Mouse (Mus musculus) cortical plate, adult 2 months (tissue): ENCODE measurements around the gene Fam167b. TPM values are rescaled to one million over a fixed set of nuclear protein-coding genes. Genes with fewer than 3 reads are reported as not detected.

Experiments used
- H3K27ac ChIP-seq: fragments of 200-500 bp; 2 replicates; pipeline ENCODE4 v1.5.1; 2012; ENCODE audit warnings: low read length, control low read depth, inconsistent platforms; ENCODE audit not compliant: insufficient read depth
- H3K4me1 ChIP-seq: fragments of 200-500 bp; 2 replicates; pipeline ENCODE4 v1.6.1; 2011; ENCODE audit warnings: low read length; ENCODE audit not compliant: control insufficient read depth, insufficient read depth
- H3K4me3 ChIP-seq: fragments of 200-500 bp; 2 replicates; pipeline ENCODE4 v1.5.1; 2011; ENCODE audit warnings: mild to moderate bottlenecking, low read length, control low read depth; ENCODE audit not compliant: insufficient read depth
- CTCF ChIP-seq: fragments of 200-500 bp; IDR thresholded peaks from 2 replicates; pipeline ENCODE4 v1.5.1; 2011; ENCODE audit warnings: mild to moderate bottlenecking, control low read depth, low read length; ENCODE audit not compliant: insufficient read depth; ENCODE audit errors: extremely low read depth
- POLR2A ChIP-seq: fragments of 200-500 bp; IDR thresholded peaks from 2 replicates; pipeline ENCODE4 v1.6.1; 2011; ENCODE audit warnings: mild to moderate bottlenecking, low read length, control low read depth; ENCODE audit not compliant: insufficient read depth; ENCODE audit errors: extremely low read depth
- polyA plus RNA-seq: library from polyadenylated mRNA; depleted of rRNA; stranded (reverse); fragments of >200 nt; gene quantifications from 2 replicates; pipeline ENCODE4 v1.2.3, GENCODE M21; 2012; rRNA removed

The Fam167b gene
- polyA plus RNA-seq = 0.98 and 1.2 TPM in 2 replicates

DNA sequence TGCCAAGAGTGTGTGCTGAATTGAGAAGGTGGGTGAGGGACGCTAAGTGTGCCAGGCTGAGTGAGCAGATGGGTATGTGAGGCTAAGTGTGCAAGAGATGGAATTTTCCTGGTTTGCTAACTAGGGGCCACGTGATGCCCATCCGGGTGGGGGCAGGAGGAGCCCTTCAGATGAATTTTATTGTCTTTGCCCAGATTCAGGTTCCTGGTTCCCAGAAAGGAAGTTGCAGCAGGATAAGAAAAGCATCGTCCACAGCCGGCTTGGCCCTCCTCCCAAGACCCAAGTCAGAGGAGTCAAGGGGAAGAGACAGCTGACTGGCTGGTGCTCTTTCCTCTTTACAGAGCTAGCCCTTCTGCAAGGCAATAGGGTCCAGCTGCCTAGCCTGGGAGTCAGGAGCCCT lies at the start of gene Fam167b:
Fam167b (minus strand) TSS at position 84 of the 400 bp plus-strand sequence.
- no peak for TF ChIP-seq POLR2A
- TF ChIP-seq CTCF = no peak
- Histone ChIP-seq H3K27ac (no peak within 1 kb of the TSS), H3K4me1 (no peaks in the 10 kb centered on the region), H3K4me3 (no peak within 1 kb of the TSS)

DNA sequence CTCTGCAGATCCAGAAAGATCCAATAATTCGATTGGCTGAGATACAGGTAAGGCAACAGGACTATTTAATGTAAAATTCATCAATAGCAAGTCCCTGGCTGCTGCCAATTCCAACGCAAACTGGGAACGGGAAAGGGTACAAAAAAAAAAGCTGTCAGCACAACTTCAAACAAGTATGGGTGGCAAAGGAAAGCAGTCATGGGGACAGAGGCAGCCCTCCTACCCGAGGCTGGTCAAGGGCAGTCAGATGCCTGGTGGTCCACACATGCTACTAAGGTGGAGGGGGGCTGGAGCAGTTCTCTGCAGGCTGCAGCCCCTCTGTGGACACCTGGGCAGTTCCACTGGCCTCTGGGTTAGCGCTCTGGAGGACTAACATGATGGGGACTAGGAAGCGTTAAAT lies 47.7 kb upstream of the Fam167b start:
- TF ChIP-seq CTCF = no peak
- TF ChIP-seq POLR2A = no peak
- peaks cover 14% of the 10 kb centered on the region for H3K4me1 ChIP-seq
- no peak overlapping the region for H3K27ac ChIP-seq
- no peak overlapping the region for H3K4me3 ChIP-seq

DNA sequence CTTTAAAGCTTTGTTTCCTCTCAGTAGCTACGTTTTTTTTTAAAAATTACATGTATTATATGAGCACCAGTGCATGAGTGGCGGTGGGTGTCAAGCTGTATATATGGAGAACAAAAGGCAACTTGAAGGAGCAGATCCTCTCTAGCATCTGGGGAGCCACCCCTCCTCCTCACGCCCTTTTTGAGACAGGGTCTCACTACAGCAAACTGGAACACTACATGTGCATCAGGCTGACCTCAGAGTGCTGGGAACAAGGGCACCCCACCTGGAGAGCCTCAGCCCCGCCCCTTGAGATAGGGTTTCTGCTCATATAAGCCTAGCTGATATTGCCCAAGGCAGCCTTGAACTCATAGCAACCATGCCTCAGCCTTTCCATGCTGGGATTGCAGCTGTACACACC lies 47.1 kb upstream of the Fam167b start:
- Histone ChIP-seq H3K4me1 (peaks cover 14% of the 10 kb centered on the region), H3K27ac (peak overlapping the region; percentile 54; the same call in 1 of the 2 replicates), H3K4me3 (no peak overlapping the region; the same call in 1 of the 2 replicates)
- no peak for TF ChIP-seq POLR2A
- TF ChIP-seq CTCF = no peak

DNA sequence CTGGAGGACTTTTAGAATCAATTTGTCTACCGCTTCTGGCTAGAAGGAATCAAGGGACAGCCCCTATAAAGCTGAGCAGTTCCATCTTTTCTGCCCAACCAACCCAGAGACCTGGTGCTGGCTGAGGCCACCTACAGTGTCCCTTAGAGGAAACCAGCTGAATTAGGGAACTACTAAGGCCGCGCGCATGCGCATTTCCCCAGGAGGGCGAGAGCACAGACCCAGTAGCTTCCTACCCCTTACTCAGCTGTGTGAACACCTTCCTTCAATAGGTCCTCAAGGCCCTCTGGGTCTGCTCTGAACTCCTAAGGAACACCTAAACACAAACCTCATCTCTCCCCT lies 46.7 kb upstream of the Fam167b start:
- peak; percentile 45; the same call in 1 of the 2 replicates for TF ChIP-seq POLR2A
- TF ChIP-seq CTCF = no peak
- Histone ChIP-seq H3K4me1 (peaks cover 14% of the 10 kb centered on the region), H3K4me3 (peak overlapping the region; percentile 69), H3K27ac (peak overlapping the region; percentile 54)

DNA sequence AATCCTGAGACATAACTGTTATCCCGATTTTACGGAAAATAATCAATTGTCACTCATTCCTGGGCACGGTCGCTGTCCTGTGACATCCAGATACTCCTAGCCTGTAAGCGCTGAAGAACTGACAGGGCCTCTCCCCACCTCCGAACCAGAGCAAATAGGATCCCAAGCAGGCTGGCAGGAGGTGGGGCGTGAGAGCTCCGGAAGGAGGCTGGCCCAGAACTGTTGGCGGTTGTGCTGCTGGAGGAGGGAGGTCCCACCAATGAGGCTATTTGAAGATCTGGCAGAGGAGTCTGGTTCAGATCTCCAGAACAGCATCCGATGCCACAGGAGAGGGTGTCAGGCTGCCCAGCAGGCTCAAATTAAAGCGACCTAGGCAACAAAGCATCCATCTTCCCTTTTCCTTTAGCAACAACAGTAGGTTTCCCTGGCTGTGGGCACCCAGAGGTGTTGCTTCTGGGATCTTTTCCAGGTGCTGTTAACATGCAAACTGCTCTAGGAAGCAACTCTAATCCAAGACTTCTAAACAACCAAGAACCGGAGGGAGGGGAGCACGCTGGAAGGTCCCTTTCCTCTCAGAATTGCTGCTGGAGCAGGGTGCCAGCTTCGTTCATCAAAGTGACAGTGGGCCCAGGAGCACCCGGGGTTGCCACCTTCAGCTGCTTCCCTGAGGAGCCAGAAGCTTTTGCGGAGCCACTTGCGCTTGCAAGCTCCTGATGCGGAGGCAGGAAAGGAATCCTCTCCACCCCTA lies 46.1 kb upstream of the Fam167b start:
- Histone ChIP-seq H3K4me3 (peak overlapping the region; percentile 69), H3K27ac (peak overlapping the region; percentile 89), H3K4me1 (peaks cover 14% of the 10 kb centered on the region)
- no peak for TF ChIP-seq CTCF
- peak; percentile 96 for TF ChIP-seq POLR2A

DNA sequence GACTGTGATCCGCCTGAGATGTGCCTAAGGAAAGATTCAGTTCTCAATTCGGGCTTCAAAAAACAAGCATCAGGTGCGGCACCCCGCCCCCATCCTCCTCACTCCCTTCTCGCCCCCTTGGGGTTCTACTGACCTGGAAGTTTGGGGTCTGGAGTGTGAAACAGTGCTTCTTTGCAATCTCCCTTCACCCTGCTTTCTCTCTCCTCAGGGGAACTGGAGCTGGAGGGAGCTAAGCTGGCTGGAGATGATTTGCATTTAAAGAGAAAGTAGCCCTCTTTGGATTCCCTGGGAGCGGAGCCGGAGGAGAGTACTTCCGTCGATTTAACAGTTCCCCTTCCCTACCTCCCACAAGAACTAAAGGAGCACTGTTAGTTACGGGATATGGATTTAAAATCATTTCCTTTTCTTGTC lies 45.3 kb upstream of the Fam167b start, which contains the start of gene Ccdc28b:
Ccdc28b (minus strand) TSS at position 267 of the 411 bp plus-strand sequence.
- H3K4me3 ChIP-seq = peak within 1 kb of the TSS; percentile 69
- H3K27ac ChIP-seq = peak within 1 kb of the TSS; percentile 89
- H3K4me1 ChIP-seq = peaks cover 14% of the 10 kb centered on the region

DNA sequence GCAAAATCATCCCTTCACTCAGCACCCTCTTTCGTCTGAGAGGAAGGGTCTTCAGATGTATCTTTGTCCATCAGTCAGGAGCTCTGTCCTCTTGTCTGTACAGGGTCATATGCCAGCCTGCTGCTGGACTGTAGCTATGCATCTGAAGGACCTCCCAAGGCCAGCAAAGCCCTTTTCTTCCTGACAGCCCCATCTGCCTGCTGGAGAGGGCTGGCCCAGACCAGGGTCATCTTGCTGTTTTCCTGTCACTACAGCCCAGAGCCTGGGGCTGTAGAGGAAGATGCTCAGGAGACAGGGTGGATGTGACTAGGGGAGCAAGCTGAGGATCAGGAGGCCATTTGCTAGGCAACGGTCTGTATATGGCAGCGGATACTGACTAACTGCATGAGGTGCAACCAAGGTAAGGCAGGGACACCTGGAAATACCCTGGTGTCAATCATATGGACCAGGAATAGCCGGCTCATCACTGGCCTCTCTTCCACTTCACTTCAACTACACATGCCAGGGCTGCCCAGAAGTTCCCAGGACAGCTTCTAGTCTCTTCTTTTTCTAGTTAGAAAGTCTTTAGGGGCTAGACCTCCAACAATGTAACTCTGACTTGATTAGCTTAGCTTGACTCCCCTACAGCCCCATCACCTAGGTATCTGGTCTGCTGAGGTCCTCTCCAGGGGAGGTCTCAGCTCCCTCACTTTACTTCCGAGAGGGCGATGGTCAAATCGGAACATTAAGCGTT lies 44.6 kb upstream of the Fam167b start:
- Histone ChIP-seq H3K27ac (peak overlapping the region; percentile 65), H3K4me1 (peaks cover 14% of the 10 kb centered on the region), H3K4me3 (peak overlapping the region; percentile 69)
- no peak for TF ChIP-seq CTCF
- TF ChIP-seq POLR2A = no peak

More for the DNA sequence above, 45.3 kb upstream of the Fam167b start, which contains the start of gene Ccdc28b:
- TF ChIP-seq CTCF (no peak), POLR2A (peak; percentile 76)

DNA sequence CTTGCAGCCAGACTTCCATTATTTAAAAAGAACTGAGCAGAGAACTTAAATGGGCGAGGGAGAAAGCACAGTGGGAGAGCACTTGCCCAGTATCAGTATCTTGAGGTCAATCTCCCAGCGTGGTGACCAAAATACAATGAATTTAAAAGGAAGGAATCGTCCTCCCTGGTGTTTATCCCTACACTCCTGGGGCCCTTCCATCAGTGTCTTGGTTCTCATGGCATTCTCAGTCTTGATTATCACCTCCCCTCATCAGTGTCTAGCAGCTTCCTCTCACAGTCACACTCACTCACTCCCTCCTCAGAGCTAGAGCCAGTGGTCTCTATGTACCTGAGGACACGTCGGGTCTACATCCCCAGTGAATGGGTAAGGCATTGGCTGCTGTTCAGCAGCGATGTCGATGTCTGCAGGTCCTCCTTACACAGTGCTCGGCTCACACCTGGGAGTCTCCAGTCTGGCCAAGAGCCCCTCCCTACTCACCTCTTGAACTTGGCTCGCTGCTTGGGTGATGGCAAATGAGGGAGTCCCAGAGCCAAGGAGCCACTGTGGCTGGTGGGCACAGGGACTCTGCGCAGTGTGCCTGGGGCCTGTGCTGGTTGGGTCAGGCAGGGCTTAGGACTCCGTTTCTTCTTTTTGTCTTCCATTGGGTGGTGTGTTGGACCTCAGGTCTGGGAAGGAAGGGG lies 43.9 kb upstream of the Fam167b start:
- Histone ChIP-seq H3K4me1 (peaks cover 14% of the 10 kb centered on the region), H3K27ac (peak overlapping the region; percentile 65), H3K4me3 (peak overlapping the region; percentile 69)
- TF ChIP-seq CTCF (no peak), POLR2A (no peak)

DNA sequence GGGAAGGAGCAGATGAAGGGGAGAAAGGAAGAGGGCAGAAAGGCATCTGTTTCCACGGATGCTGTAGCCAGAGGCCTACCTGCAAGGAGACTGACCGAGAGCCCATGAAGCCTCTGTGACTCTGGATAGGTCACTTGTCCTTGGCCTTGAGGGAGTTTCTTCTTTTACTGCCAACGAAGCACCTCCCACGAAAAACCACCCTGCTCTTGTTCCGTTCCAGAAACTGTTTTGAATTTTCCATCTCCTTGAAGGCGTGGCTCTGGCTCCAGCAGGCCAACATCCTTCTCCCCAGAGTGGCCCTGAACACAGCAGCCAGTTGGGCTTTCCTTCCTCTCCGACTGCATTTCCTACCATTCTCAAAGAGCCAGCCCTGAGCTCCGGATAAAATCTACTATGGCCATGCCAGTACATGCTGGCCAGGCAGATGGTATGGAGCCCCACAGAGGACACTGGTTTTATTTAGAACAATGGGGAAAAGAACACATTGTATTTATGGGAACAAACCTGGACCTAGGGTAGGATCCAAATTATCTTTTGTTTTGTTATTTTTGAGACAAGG lies 43.0 kb upstream of the Fam167b start:
- Histone ChIP-seq H3K27ac (peak overlapping the region; percentile 17; the same call in 1 of the 2 replicates), H3K4me3 (peak overlapping the region; percentile 15), H3K4me1 (peaks cover 14% of the 10 kb centered on the region)
- no peak for TF ChIP-seq POLR2A
- TF ChIP-seq CTCF = no peak
